Mouse (Mus musculus): ENCODE measurements around the gene 1810013L24Rik. TPM values are rescaled to one million over a fixed set of nuclear protein-coding genes. Genes with fewer than 3 reads are reported as not detected.
A peak's percentile ranks its signal among the peaks of the same experiment; 100 is the strongest.
"Not testable (repeated sequence)": the region's sequence is repeated elsewhere in the genome, so short reads cannot be mapped to it uniquely, and the experiment has no call there.

Gene 1810013L24Rik
- polyA plus RNA-seq, 2 experiments, result 8.4 to 15.1 TPM

DNA sequence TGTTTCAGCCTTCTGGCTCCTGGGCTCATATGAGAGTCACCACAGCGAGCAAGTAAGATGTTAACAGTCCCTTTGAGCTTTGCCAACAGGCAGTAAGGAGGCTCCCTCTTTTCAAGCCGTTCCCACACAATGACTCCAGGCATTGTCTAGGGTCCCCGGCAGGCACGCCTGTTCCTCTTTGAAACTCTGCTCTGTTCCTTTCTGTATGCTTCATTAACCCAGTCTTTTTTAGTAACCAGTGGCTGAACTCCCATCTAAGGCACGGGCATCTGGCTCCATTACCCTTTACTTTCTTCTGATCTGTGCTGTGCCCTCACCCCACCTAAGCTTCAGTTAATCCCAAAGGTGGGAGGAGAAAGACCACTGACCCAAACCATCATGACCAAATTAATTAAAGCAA, 50.2 kb downstream of the 1810013L24Rik start:
- Histone ChIP-seq H3K36me3 (replicated peaks; ENCODE audit: control insufficient read depth, insufficient read depth, low read depth) (no peaks in the 10 kb centered on the region), H3K9ac (replicated peaks) (no peak overlapping the region), H3K4me2 (ENCODE audit: low read depth) (no peak overlapping the region), H3K9me3 (ENCODE audit: control insufficient read depth, low read length) (no peaks in the 10 kb centered on the region), H3K4me1 (replicated peaks; ENCODE audit: control insufficient read depth in 2 of 2, insufficient read depth in 2 of 2, low read length in 1 of 2) (no peaks in the 10 kb centered on the region), H3K4me3 (ENCODE audit: insufficient read depth in 1 of 2, low read depth in 2 of 2, low read length in 2 of 2) (no peak overlapping the region), H3K27me3 (ENCODE audit: control insufficient read depth, insufficient read depth, low read length) (no peaks in the 10 kb centered on the region), H3K27ac (no peak overlapping the region)
- TF ChIP-seq EP300 (IDR thresholded peaks at IDR 0.05; ENCODE audit: low read depth) (no peak), CTCF (IDR thresholded peaks at IDR 0.05; ENCODE audit: low read depth) (no peak)
- WGBS (ENCODE audit: insufficient replicate concordance), result 49% methylated on average over 5 of the region's 5 CpGs
- ATAC-seq (ENCODE audit: insufficient read depth) (no peak), DNase-seq (ENCODE audit: low read depth in 3 of 3, low spot score in 3 of 3) (no peak)

DNA sequence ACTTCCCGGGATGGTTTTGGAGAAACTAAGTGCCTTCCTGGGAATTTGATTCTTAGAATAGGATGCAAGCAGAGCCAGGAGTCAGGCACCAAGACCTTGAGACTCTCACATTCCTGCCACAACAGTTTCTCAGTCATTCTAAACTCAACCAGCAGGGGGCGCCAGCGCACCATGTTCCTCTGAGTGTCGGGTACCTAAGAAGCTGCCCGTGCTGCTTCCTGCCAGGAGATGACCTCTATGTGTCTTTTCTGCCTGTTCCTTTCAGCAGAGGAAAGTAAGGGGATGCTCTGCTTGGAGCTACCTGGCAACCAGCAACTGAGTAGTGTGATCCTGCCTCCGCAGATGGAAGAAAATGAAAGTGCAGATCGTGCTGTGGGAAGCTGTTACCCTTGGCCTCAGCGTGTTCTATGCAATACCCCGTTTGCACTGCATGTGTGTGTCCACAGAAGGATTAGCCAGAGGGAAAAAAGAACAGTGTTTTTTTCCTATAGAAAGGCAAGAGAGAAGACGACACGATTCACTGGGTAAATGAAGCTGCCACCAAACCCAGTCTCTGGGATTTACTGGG, 53.9 kb downstream of the 1810013L24Rik start:
- H3K4me1 ChIP-seq (replicated peaks; ENCODE audit: control insufficient read depth in 2 of 2, insufficient read depth in 2 of 2, low read length in 1 of 2), result no peaks in the 10 kb centered on the region
- H3K27ac ChIP-seq, result no peak overlapping the region
- H3K27me3 ChIP-seq (ENCODE audit: control insufficient read depth, insufficient read depth, low read length), result no peaks in the 10 kb centered on the region
- no peaks in the 10 kb centered on the region for H3K9me3 ChIP-seq (ENCODE audit: control insufficient read depth, low read length)
- peak; percentile 96 for TF ChIP-seq CTCF (IDR thresholded peaks at IDR 0.05; ENCODE audit: low read depth)
- no peak for TF ChIP-seq EP300 (IDR thresholded peaks at IDR 0.05; ENCODE audit: low read depth)
- DNase-seq (ENCODE audit: low read depth in 3 of 3, low spot score in 3 of 3) (peak; percentile 43 to 61 (median 44)), ATAC-seq (ENCODE audit: insufficient read depth) (no peak)
- 38% methylated on average over 11 of the region's 11 CpGs for WGBS (ENCODE audit: insufficient replicate concordance)
- no peaks in the 10 kb centered on the region for H3K36me3 ChIP-seq (replicated peaks; ENCODE audit: control insufficient read depth, insufficient read depth, low read depth)
- peak overlapping the region; percentile 11 to 20; a peak in 1 of 4 replicates for H3K4me3 ChIP-seq (ENCODE audit: insufficient read depth in 1 of 2, low read depth in 2 of 2, low read length in 2 of 2)
- peak overlapping the region; percentile 36; the same call in 1 of the 2 replicates for H3K4me2 ChIP-seq (ENCODE audit: low read depth)
- H3K9ac ChIP-seq (replicated peaks), result no peak overlapping the region

DNA sequence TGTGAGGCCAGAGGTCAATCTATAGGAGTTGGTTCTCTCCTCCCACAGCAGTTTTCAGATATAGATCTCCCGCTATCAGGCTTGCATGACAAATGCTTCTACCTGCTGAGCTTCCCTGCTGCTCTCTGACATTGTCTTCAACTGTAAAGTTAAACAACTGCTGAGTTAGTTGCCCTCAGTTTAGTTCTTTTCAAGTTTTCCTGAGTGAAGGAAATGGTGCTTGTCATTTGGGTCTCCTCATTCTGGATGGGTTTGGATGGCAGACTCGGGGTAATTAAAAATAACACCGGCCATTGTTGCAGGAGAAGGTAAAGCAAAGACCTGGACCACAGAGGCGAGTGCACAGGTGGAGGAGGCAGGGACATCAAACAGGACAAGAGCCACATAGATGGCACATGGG, 64.3 kb downstream of the 1810013L24Rik start:
- WGBS (ENCODE audit: insufficient replicate concordance), result 32% methylated on average over 4 of the region's 4 CpGs
- not testable (repeated sequence) for H3K9me3 ChIP-seq (ENCODE audit: control insufficient read depth, low read length); H3K4me3 ChIP-seq (ENCODE audit: insufficient read depth in 1 of 2, low read depth in 2 of 2, low read length in 2 of 2); H3K27ac ChIP-seq; H3K36me3 ChIP-seq (replicated peaks; ENCODE audit: control insufficient read depth, insufficient read depth, low read depth); H3K27me3 ChIP-seq (ENCODE audit: control insufficient read depth, insufficient read depth, low read length); H3K9ac ChIP-seq (replicated peaks); H3K4me2 ChIP-seq (ENCODE audit: low read depth); ATAC-seq (ENCODE audit: insufficient read depth); H3K4me1 ChIP-seq (replicated peaks; ENCODE audit: control insufficient read depth in 2 of 2, insufficient read depth in 2 of 2, low read length in 1 of 2); DNase-seq (ENCODE audit: low read depth in 3 of 3, low spot score in 3 of 3)

DNA sequence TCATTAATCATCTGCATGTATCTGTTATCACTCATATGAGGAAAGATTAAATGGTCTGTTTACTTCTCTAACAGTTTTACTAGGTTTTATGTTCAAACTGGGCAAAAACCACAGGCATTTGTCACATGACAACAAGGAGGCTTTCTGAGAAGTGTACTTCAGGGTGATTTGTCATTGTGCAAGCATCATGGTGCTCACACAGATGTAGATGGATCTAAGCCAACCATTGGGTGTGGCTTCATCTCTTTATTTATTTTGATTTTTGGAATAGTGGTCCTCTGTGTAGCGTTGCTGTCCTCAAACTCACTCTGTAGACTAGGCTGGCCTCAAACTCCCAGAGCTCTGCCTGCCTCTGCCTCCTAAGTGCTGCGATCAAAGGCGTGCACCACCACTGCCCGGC, 65.4 kb downstream of the 1810013L24Rik start:
- WGBS (ENCODE audit: insufficient replicate concordance), result 70% methylated on average over 4 of the region's 4 CpGs
- H3K36me3 ChIP-seq (replicated peaks; ENCODE audit: control insufficient read depth, insufficient read depth, low read depth), result no peaks in the 10 kb centered on the region

DNA sequence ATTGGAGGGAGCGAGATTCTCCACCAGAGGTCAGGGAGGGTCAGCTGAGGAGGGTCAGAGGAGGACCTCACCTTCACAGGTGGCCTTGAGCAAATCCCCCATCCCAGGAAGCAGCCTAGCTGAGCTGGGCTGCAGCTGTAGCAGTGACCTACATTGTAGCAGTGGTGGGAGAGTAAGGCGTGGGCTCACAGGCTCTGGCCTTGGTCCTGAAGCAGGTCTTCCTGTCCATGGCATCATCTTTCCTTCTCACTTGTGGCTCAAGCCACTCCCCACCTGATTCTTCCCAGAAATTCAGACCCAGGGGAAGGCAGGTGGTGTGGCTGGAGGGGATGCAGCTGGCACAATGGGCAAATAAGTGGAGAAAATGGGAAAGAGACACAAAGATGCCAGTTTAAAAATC, 76.2 kb downstream of the 1810013L24Rik start:
- H3K4me1 ChIP-seq (replicated peaks; ENCODE audit: control insufficient read depth in 2 of 2, insufficient read depth in 2 of 2, low read length in 1 of 2); ATAC-seq (ENCODE audit: insufficient read depth); H3K9ac ChIP-seq (replicated peaks); H3K9me3 ChIP-seq (ENCODE audit: control insufficient read depth, low read length); H3K27ac ChIP-seq; H3K36me3 ChIP-seq (replicated peaks; ENCODE audit: control insufficient read depth, insufficient read depth, low read depth); H3K4me2 ChIP-seq (ENCODE audit: low read depth); H3K27me3 ChIP-seq (ENCODE audit: control insufficient read depth, insufficient read depth, low read length); DNase-seq (ENCODE audit: low read depth in 3 of 3, low spot score in 3 of 3); H3K4me3 ChIP-seq (ENCODE audit: insufficient read depth in 1 of 2, low read depth in 2 of 2, low read length in 2 of 2): not testable (repeated sequence)
- WGBS (ENCODE audit: insufficient replicate concordance), result 7% methylated on average over 2 of the region's 2 CpGs

More for the DNA sequence above, 65.4 kb downstream of the 1810013L24Rik start:
- no peaks in the 10 kb centered on the region for H3K27me3 ChIP-seq (ENCODE audit: control insufficient read depth, insufficient read depth, low read length)
- no peak for DNase-seq (ENCODE audit: low read depth in 3 of 3, low spot score in 3 of 3)
- no peak for ATAC-seq (ENCODE audit: insufficient read depth)
- H3K9me3 ChIP-seq (ENCODE audit: control insufficient read depth, low read length), result no peaks in the 10 kb centered on the region
- H3K4me1 ChIP-seq (replicated peaks; ENCODE audit: control insufficient read depth in 2 of 2, insufficient read depth in 2 of 2, low read length in 1 of 2), result no peaks in the 10 kb centered on the region
- no peak overlapping the region for H3K4me3 ChIP-seq (ENCODE audit: insufficient read depth in 1 of 2, low read depth in 2 of 2, low read length in 2 of 2)
- TF ChIP-seq EP300 (IDR thresholded peaks at IDR 0.05; ENCODE audit: low read depth) (no peak), CTCF (IDR thresholded peaks at IDR 0.05; ENCODE audit: low read depth) (no peak)
- H3K4me2 ChIP-seq (ENCODE audit: low read depth), result no peak overlapping the region
- H3K9ac ChIP-seq (replicated peaks), result no peak overlapping the region
- no peak overlapping the region for H3K27ac ChIP-seq

Other genes starting within 250 kb of the 1810013L24Rik start
- gene Pmm2, start 192.4 kb upstream of the 1810013L24Rik start, polyA plus RNA-seq (2012; rRNA removed), result 22.1 and 23.0 TPM in 2 replicates
- 25.4 and 25.5 TPM in 2 replicates for gene Pmm2, start 192.4 kb upstream of the 1810013L24Rik start, polyA plus RNA-seq (2014; fragmentation: Nextera tagmentation; extraction: Ambion mirVana)
- 6.2 and 7.9 TPM in 2 replicates for gene Tmem186, start 192.4 kb upstream of the 1810013L24Rik start, polyA plus RNA-seq (2012; rRNA removed)
- gene Tmem186, start 192.4 kb upstream of the 1810013L24Rik start, polyA plus RNA-seq (2014; fragmentation: Nextera tagmentation; extraction: Ambion mirVana), result 6.3 and 6.5 TPM in 2 replicates
- gene Carhsp1, start 157.9 kb upstream of the 1810013L24Rik start, polyA plus RNA-seq (2012; rRNA removed), result 31.2 and 38.7 TPM in 2 replicates
- 30.8 and 31.3 TPM in 2 replicates for gene Carhsp1, start 157.9 kb upstream of the 1810013L24Rik start, polyA plus RNA-seq (2014; fragmentation: Nextera tagmentation; extraction: Ambion mirVana)
- 0.07 TPM in 1 of 2 replicates, not detected in the other for gene Gm5767, start 149.3 kb upstream of the 1810013L24Rik start, polyA plus RNA-seq (2012; rRNA removed)
- not detected in 2 replicates for gene Gm5767, start 149.3 kb upstream of the 1810013L24Rik start, polyA plus RNA-seq (2014; fragmentation: Nextera tagmentation; extraction: Ambion mirVana)
- 37.6 and 57.5 TPM in 2 replicates for gene Usp7, start 37.8 kb upstream of the 1810013L24Rik start, polyA plus RNA-seq (2012; rRNA removed)
- gene Usp7, start 37.8 kb upstream of the 1810013L24Rik start, polyA plus RNA-seq (2014; fragmentation: Nextera tagmentation; extraction: Ambion mirVana), result 35.5 and 41.9 TPM in 2 replicates

Data from liver, embryonic 14.5 days (tissue).